Mouse (Mus musculus): Measurements from ENCODE around the gene Lsm10. TPM values are rescaled to one million over a fixed set of nuclear protein-coding genes. Genes with fewer than 3 reads are reported as not detected.
A peak's percentile ranks its signal among the peaks of the same experiment; 100 is the strongest.
"Not testable (repeated sequence)": the region's sequence is repeated elsewhere in the genome, so short reads cannot be mapped to it uniquely, and the experiment has no call there.

The Lsm10 gene
- polyA plus RNA-seq, 1 experiment from 2014 or later, result 50.1 TPM

GRCm38 (mm10) chr4:126077833-126078232 lies 18.6 kb upstream of the Lsm10 start:
- Histone ChIP-seq H3K4me1 (no peaks in the 10 kb centered on the region), H3K9ac (no peak overlapping the region), H3K4me2 (no peak overlapping the region), H3K27ac (no peak overlapping the region), H3K9me3 (no peaks in the 10 kb centered on the region), H3K36me3 (no peaks in the 10 kb centered on the region), H3K27me3 (no peaks in the 10 kb centered on the region), H3K4me3 (no peak overlapping the region)
- no peak for ATAC-seq (ENCODE audit: insufficient number of reproducible peaks, low FRiP score, low TSS enrichment, low read depth)
- WGBS, result 80% methylated on average over 6 of the region's 6 CpGs

DNA sequence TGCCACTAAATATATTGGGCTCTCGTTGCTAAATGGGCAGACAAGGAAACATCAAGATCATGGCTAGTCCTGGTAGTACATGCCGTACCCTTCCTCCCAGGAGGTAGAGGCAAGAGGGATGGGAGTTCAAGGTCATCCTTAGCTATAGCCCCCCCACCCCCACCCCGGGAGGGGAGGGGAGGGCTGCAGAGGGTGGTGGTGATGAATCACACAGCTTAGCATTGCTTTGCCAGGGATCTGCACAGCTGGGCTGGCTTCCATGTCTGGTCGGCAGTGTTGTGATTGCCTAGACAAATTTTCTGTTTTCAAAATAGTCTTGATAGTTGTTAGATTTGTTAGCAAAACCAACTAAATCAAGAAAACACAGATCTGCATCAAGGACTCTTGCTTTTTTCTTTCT lies 17.2 kb upstream of the Lsm10 start:
- no peaks in the 10 kb centered on the region for H3K9me3 ChIP-seq
- no peak overlapping the region for H3K4me2 ChIP-seq
- peaks cover 3% of the 10 kb centered on the region; the same call in 1 of the 2 replicates for H3K36me3 ChIP-seq
- no peaks in the 10 kb centered on the region for H3K27me3 ChIP-seq
- H3K9ac ChIP-seq, result no peak overlapping the region
- no peak overlapping the region for H3K27ac ChIP-seq
- ATAC-seq (ENCODE audit: insufficient number of reproducible peaks, low FRiP score, low TSS enrichment, low read depth), result no peak
- no peak overlapping the region for H3K4me3 ChIP-seq
- no peaks in the 10 kb centered on the region for H3K4me1 ChIP-seq
- 89% methylated on average over 4 of the region's 4 CpGs for WGBS

- H3K4me2 ChIP-seq, result no peak overlapping the region
Measured at GRCm38 (mm10) chr4:126081601-126082000, 14.8 kb upstream of the Lsm10 start.

GRCm38 (mm10) chr4:126083021-126083420 lies 13.4 kb upstream of the Lsm10 start:
- 90% methylated on average over 9 of the region's 9 CpGs for WGBS

More at GRCm38 (mm10) chr4:126081601-126082000, 14.8 kb upstream of the Lsm10 start:
- no peaks in the 10 kb centered on the region for H3K27me3 ChIP-seq
- H3K4me3 ChIP-seq, result no peak overlapping the region
- 89% methylated on average over 1 of the region's 1 CpGs for WGBS
- H3K9ac ChIP-seq, result no peak overlapping the region
- no peaks in the 10 kb centered on the region for H3K9me3 ChIP-seq
- no peak for ATAC-seq (ENCODE audit: insufficient number of reproducible peaks, low FRiP score, low TSS enrichment, low read depth)
- H3K4me1 ChIP-seq, result 0 out of 2 replicates have a peak, but pooled peaks cover 4% of the 10 kb centered on the region
- peaks cover 3% of the 10 kb centered on the region; the same call in 1 of the 2 replicates for H3K36me3 ChIP-seq
- H3K27ac ChIP-seq, result no peak overlapping the region

GRCm38 (mm10) chr4:126084382-126084781 lies 12.0 kb upstream of the Lsm10 start:
- Histone ChIP-seq H3K4me3 (no peak overlapping the region), H3K36me3 (peaks cover 3% of the 10 kb centered on the region; the same call in 1 of the 2 replicates), H3K27ac (no peak overlapping the region), H3K4me1 (0 out of 2 replicates have a peak, but pooled peaks cover 4% of the 10 kb centered on the region), H3K9me3 (no peaks in the 10 kb centered on the region), H3K4me2 (no peak overlapping the region), H3K9ac (no peak overlapping the region), H3K27me3 (no peaks in the 10 kb centered on the region)
- WGBS, result 53% methylated on average over 8 of the region's 8 CpGs
- no peak for ATAC-seq (ENCODE audit: insufficient number of reproducible peaks, low FRiP score, low TSS enrichment, low read depth)

More at GRCm38 (mm10) chr4:126083021-126083420, 13.4 kb upstream of the Lsm10 start:
- H3K9ac ChIP-seq, result no peak overlapping the region
- no peak overlapping the region for H3K4me3 ChIP-seq
- ATAC-seq (ENCODE audit: insufficient number of reproducible peaks, low FRiP score, low TSS enrichment, low read depth), result no peak
- H3K27me3 ChIP-seq, result no peaks in the 10 kb centered on the region
- no peaks in the 10 kb centered on the region for H3K9me3 ChIP-seq
- H3K4me2 ChIP-seq, result no peak overlapping the region
- 0 out of 2 replicates have a peak, but pooled peaks cover 4% of the 10 kb centered on the region for H3K4me1 ChIP-seq
- H3K27ac ChIP-seq, result no peak overlapping the region
- H3K36me3 ChIP-seq, result peaks cover 3% of the 10 kb centered on the region; the same call in 1 of the 2 replicates

- H3K27ac ChIP-seq, result no peak overlapping the region
- H3K9me3 ChIP-seq, result no peaks in the 10 kb centered on the region
- 26% methylated on average over 7 of the region's 7 CpGs for WGBS
- H3K9ac ChIP-seq, result no peak overlapping the region
- H3K36me3 ChIP-seq, result peaks cover 3% of the 10 kb centered on the region; the same call in 1 of the 2 replicates
- ATAC-seq (ENCODE audit: insufficient number of reproducible peaks, low FRiP score, low TSS enrichment, low read depth), result peak; percentile 67; the same call in 1 of the 2 replicates
- H3K4me2 ChIP-seq, result no peak overlapping the region
- no peaks in the 10 kb centered on the region for H3K27me3 ChIP-seq
- no peak overlapping the region for H3K4me3 ChIP-seq
- H3K4me1 ChIP-seq, result 0 out of 2 replicates have a peak, but pooled peaks cover 4% of the 10 kb centered on the region
Measured at GRCm38 (mm10) chr4:126085996-126086576, 10.3 kb upstream of the Lsm10 start.

DNA sequence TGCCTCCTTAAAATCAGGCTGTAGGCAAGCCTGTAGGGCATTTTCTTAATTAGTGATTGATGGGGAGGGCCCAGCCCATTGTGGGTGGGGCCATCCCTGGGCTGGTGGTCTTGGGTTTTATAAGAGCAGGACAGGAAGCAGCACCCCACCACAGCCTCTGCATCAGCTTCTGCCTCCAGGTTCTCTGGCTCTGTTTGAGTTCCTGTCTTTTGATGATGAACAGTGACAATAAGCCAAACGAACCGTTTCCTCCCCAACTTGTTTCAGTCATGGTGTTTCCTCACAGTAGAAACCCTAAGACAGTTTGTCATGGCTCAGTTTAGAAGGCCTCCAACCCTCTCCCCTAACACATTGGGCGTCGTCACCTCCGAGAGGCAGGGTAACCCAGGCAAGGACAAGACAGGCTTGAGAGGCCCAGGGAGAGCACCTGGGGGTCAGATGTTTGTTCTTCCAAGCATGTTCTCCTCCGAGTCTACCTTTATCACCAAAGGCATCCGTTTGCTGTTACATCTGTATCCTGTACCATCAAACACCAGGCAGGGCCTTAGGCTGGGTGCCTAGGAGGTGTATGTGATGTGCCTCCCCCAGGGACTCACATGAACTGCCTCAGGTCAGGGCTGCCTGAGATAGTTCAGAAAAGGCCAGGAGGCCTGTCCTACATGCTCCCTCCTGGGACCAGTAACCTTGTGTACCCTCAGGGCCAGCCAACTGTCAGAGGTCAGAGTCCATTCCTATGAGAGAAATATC lies 6.1 kb upstream of the Lsm10 start:
- ATAC-seq (ENCODE audit: insufficient number of reproducible peaks, low FRiP score, low TSS enrichment, low read depth), result no peak
- H3K4me2 ChIP-seq, result no peak overlapping the region
- H3K27ac ChIP-seq, result no peak overlapping the region
- no peak overlapping the region for H3K9ac ChIP-seq
- WGBS, result 60% methylated on average over 7 of the region's 7 CpGs
- H3K4me3 ChIP-seq, result no peak overlapping the region
- H3K27me3 ChIP-seq, result no peaks in the 10 kb centered on the region
- no peaks in the 10 kb centered on the region for H3K9me3 ChIP-seq
- no peaks in the 10 kb centered on the region for H3K36me3 ChIP-seq
- 0 out of 2 replicates have a peak, but pooled peaks cover 4% of the 10 kb centered on the region for H3K4me1 ChIP-seq

DNA sequence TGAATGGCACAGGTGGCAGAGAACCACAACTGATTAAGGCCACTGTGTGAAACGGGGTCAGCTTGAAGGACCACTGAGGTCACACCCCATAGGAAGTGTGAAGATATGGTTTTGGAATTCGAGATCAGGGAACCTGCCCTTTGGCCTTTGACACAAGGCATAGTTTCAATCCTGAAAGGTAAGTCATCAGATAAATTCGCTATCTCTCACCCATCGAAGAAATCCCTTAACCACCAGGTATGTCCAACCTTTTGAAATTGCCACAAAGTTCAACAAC lies 5.6 kb upstream of the Lsm10 start:
- Histone ChIP-seq H3K27me3 (no peaks in the 10 kb centered on the region), H3K36me3 (no peaks in the 10 kb centered on the region), H3K4me1 (0 out of 2 replicates have a peak, but pooled peaks cover 4% of the 10 kb centered on the region), H3K9me3 (no peaks in the 10 kb centered on the region), H3K4me3 (no peak overlapping the region), H3K9ac (no peak overlapping the region), H3K27ac (no peak overlapping the region), H3K4me2 (no peak overlapping the region)
- WGBS, result 71% methylated on average over 4 of the region's 4 CpGs
- no peak for ATAC-seq (ENCODE audit: insufficient number of reproducible peaks, low FRiP score, low TSS enrichment, low read depth)

DNA sequence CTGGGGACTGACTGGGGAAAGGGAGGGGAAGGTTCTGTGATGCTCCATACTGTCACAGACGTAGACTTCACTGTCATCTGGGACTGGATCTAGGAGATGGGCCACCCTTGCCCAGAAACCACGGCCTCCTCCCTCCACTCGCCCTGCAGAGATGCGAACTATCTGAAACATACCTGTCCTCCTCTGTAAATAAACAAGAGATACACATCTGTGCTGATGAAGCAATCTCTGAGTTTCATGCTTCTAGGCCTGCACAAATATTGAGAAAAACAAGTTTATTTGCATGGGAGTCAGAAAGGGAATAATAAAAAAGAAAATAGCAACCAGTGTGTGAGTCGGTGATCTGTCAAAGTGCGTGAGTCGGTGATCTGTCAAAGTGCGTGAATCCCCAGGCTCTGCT lies 4.5 kb upstream of the Lsm10 start:
- WGBS, result 73% methylated on average over 8 of the region's 8 CpGs
- no peak overlapping the region for H3K9ac ChIP-seq
- ATAC-seq (ENCODE audit: insufficient number of reproducible peaks, low FRiP score, low TSS enrichment, low read depth), result no peak
- no peaks in the 10 kb centered on the region for H3K36me3 ChIP-seq
- no peak overlapping the region for H3K4me3 ChIP-seq
- no peak overlapping the region for H3K4me2 ChIP-seq
- H3K9me3 ChIP-seq, result no peaks in the 10 kb centered on the region
- H3K4me1 ChIP-seq, result peaks cover 3% of the 10 kb centered on the region; the same call in 1 of the 2 replicates
- no peak overlapping the region for H3K27ac ChIP-seq
- no peaks in the 10 kb centered on the region for H3K27me3 ChIP-seq

GRCm38 (mm10) chr4:126095622-126096430 lies 597 bp upstream of the Lsm10 start:
- H3K4me3 ChIP-seq, result peak overlapping the region; percentile 74
- H3K27ac ChIP-seq; H3K9ac ChIP-seq; H3K9me3 ChIP-seq; H3K27me3 ChIP-seq; ATAC-seq (ENCODE audit: insufficient number of reproducible peaks, low FRiP score, low TSS enrichment, low read depth): not testable (repeated sequence)
- WGBS, result 55% methylated on average over 14 of the region's 14 CpGs
- peak overlapping the region; percentile 51 for H3K4me2 ChIP-seq
- peaks cover 12% of the 10 kb centered on the region; the same call in 1 of the 2 replicates for H3K36me3 ChIP-seq
- H3K4me1 ChIP-seq, result peaks cover 18% of the 10 kb centered on the region; the same call in 1 of the 2 replicates

DNA sequence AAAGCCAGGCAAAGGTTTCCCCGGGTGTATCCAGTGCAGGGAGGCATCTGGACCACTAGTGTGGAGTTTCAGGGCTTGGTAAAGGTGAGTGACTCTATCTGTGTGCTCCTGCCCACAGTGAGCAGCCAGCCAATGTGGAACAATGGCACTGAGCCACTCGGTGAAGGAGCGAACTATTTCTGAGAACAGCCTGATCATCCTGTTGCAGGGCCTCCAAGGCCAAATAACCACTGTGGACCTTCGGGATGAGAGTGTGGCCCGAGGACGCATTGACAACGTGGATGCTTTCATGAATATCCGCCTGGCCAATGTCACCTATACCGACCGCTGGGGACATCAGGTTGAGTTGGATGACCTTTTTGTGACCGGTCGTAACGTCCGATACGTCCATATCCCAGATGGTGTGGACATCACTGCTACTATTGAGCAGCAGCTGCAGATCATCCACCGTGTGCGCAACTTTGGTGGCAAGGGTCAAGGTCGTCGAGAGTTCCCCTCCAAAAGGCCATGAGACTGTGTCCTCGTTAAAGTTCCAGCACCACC lies 1.4 kb downstream of the Lsm10 start:
- no peak for ATAC-seq (ENCODE audit: insufficient number of reproducible peaks, low FRiP score, low TSS enrichment, low read depth)
- no peak overlapping the region for H3K4me2 ChIP-seq

More for the DNA sequence above, 1.4 kb downstream of the Lsm10 start:
- Histone ChIP-seq H3K27ac (no peak overlapping the region), H3K36me3 (peaks cover 12% of the 10 kb centered on the region), H3K4me1 (peaks cover 23% of the 10 kb centered on the region), H3K9me3 (no peaks in the 10 kb centered on the region), H3K27me3 (no peaks in the 10 kb centered on the region), H3K4me3 (no peak overlapping the region), H3K9ac (no peak overlapping the region)
- 92% methylated on average over 20 of the region's 20 CpGs for WGBS
